Comparison of ENCODE assay signal across 32 mouse cellular contexts in genomic region chr9:4975073-4975472, GRCm38 (mm10).
"Had no signal": no experiment of that assay in that cellular context is flagged by ENCODE, and none has a peak within 500 bp of the region (broad histone marks: within the 10 kb centered on the region; RNA-seq: fewer than 3 reads in every experiment).

No protein-coding gene starts in this region.

- DNase-seq: left cerebral cortex, postnatal 4 days; liver; liver, embryonic 13.5 days; liver, postnatal 0 days; lung, adult 18-20 months; lung, adult 2 months; lung, embryonic 14.5 days; lung, postnatal 10 days; lung, postnatal 14 days; lung, postnatal 36 days; lung, postnatal 4 days; midbrain, embryonic 14.5 days had no signal

- H3K36me3 ChIP-seq: limb, embryonic 10.5 days; limb, embryonic 12.5 days; limb, embryonic 13.5 days; limb, embryonic 15.5 days; liver, embryonic 12.5 days; liver, embryonic 13.5 days; liver, embryonic 15.5 days; lung, embryonic 15.5 days; midbrain, embryonic 10.5 days; midbrain, embryonic 12.5 days; midbrain, embryonic 13.5 days; midbrain, embryonic 15.5 days; neural tube, embryonic 12.5 days had no signal

- H3K4me2 ChIP-seq: limb, embryonic 12.5 days; limb, embryonic 13.5 days; limb, embryonic 15.5 days; liver, embryonic 11.5 days; liver, embryonic 12.5 days; liver, embryonic 13.5 days; liver, embryonic 15.5 days; lung, embryonic 14.5 days; lung, embryonic 15.5 days; midbrain, embryonic 11.5 days; midbrain, embryonic 12.5 days; midbrain, embryonic 13.5 days; midbrain, embryonic 15.5 days; neural tube, embryonic 12.5 days had no signal

- H3K9me3 ChIP-seq: limb, embryonic 15.5 days; liver, embryonic 12.5 days; liver, embryonic 15.5 days; lung, embryonic 15.5 days; megakaryocyte, embryonic 14.5 days; midbrain, embryonic 12.5 days; midbrain, embryonic 13.5 days; midbrain, embryonic 15.5 days; neural tube, embryonic 12.5 days had no signal

- ATAC-seq: liver, embryonic 12.5 days; liver, postnatal 0 days; lung, postnatal 0 days; midbrain, embryonic 13.5 days; midbrain, embryonic 15.5 days; midbrain, embryonic 16.5 days had no signal

- H3K9ac ChIP-seq: limb, embryonic 12.5 days; limb, embryonic 13.5 days; limb, embryonic 15.5 days; liver, embryonic 12.5 days; liver, embryonic 13.5 days; liver, embryonic 14.5 days; liver, embryonic 15.5 days; liver, postnatal 0 days; lung, embryonic 14.5 days; lung, embryonic 15.5 days; midbrain, embryonic 12.5 days; midbrain, embryonic 13.5 days; midbrain, embryonic 15.5 days; neural tube, embryonic 12.5 days had no signal

- H3K4me1 ChIP-seq: limb, embryonic 10.5 days; limb, embryonic 12.5 days; limb, embryonic 13.5 days; limb, embryonic 15.5 days; liver, embryonic 12.5 days; liver, embryonic 13.5 days; liver, embryonic 15.5 days; lung, embryonic 15.5 days; megakaryocyte, embryonic 14.5 days; midbrain, embryonic 10.5 days; midbrain, embryonic 12.5 days; midbrain, embryonic 13.5 days; midbrain, embryonic 15.5 days; neural tube, embryonic 12.5 days had no signal

- H3K27me3 ChIP-seq: limb, embryonic 12.5 days; limb, embryonic 13.5 days; limb, embryonic 15.5 days; liver, embryonic 12.5 days; liver, embryonic 13.5 days; liver, embryonic 15.5 days; lung, embryonic 15.5 days; megakaryocyte, embryonic 14.5 days; midbrain, embryonic 12.5 days; midbrain, embryonic 13.5 days; midbrain, embryonic 15.5 days; neural tube, embryonic 12.5 days had no signal

- H3K27ac ChIP-seq: limb, embryonic 10.5 days; limb, embryonic 12.5 days; limb, embryonic 13.5 days; limb, embryonic 15.5 days; liver, embryonic 12.5 days; liver, embryonic 13.5 days; liver, embryonic 14.5 days; liver, embryonic 15.5 days; lung, embryonic 15.5 days; macrophage; midbrain, embryonic 10.5 days; midbrain, embryonic 12.5 days; midbrain, embryonic 13.5 days; midbrain, embryonic 15.5 days; neural tube, embryonic 12.5 days had no signal

- H3K4me3 ChIP-seq: limb, embryonic 10.5 days; limb, embryonic 12.5 days; limb, embryonic 13.5 days; limb, embryonic 15.5 days; liver, embryonic 12.5 days; liver, embryonic 13.5 days; liver, embryonic 15.5 days; lung, embryonic 15.5 days; megakaryocyte, embryonic 14.5 days; midbrain, embryonic 10.5 days; midbrain, embryonic 12.5 days; midbrain, embryonic 13.5 days; midbrain, embryonic 15.5 days; myocyte; neural tube, embryonic 12.5 days had no signal
